Mouse (Mus musculus) large intestine, adult 2 months (tissue): ENCODE data around the gene Plppr3. TPM values are rescaled to one million over a fixed set of nuclear protein-coding genes. Genes with fewer than 3 reads are reported as not detected.

Experiments used
- DNase-seq: peaks from one replicate; pipeline ENCODE4 v3.0.0-alpha.2; 2012; ENCODE audit warnings: low read depth, low spot score
- WGBS: fragments of 180-500 bp; shearing (Covaris S2); methylation state at CpG from one replicate; pipeline ENCODE4 v1.1.7; 2018; 5-methylcytosine and 5-hydroxymethylcytosine counted together
- polyA plus RNA-seq: library from polyadenylated mRNA; depleted of rRNA; stranded (reverse); fragments of >200 nt; gene quantifications from 2 replicates; pipeline ENCODE4 v1.2.3, GENCODE M21; 2012

Plppr3 gene
- polyA plus RNA-seq, 1 experiment = 3.4 TPM

GRCm38 (mm10) chr10:79873313-79873712 lies 1.1 kb downstream of the Plppr3 start:
- no peak for DNase-seq
- WGBS = 23% methylated on average over 6 of the region's 6 CpGs

GRCm38 (mm10) chr10:79872862-79873261 lies 1.6 kb downstream of the Plppr3 start:
- DNase-seq = no peak
- WGBS = 43% methylated on average over 3 of the region's 3 CpGs

GRCm38 (mm10) chr10:79871845-79872244 lies 2.6 kb downstream of the Plppr3 start:
- DNase-seq = no peak
- WGBS = 60% methylated on average over 8 of the region's 8 CpGs

GRCm38 (mm10) chr10:79866601-79867000 lies 7.8 kb downstream of the Plppr3 start:
- WGBS = 76% methylated on average over 11 of the region's 11 CpGs

GRCm38 (mm10) chr10:79865801-79866295 lies 8.6 kb downstream of the Plppr3 start:
- no peak for DNase-seq
- 46% methylated on average over 19 of the region's 19 CpGs for WGBS

More at GRCm38 (mm10) chr10:79866601-79867000, 7.8 kb downstream of the Plppr3 start:
- DNase-seq = no peak

- WGBS = 40% methylated on average over 12 of the region's 12 CpGs
- no peak for DNase-seq
Measured at GRCm38 (mm10) chr10:79865189-79865601, 9.2 kb downstream of the Plppr3 start.

GRCm38 (mm10) chr10:79864351-79865188 lies 9.9 kb downstream of the Plppr3 start:
- WGBS = 47% methylated on average over 10 of the region's 10 CpGs
- no peak for DNase-seq

- DNase-seq = no peak
- WGBS = 60% methylated on average over 10 of the region's 10 CpGs
Measured at GRCm38 (mm10) chr10:79862925-79863324, 11.5 kb downstream of the Plppr3 start.

GRCm38 (mm10) chr10:79862049-79862788 lies 12.2 kb downstream of the Plppr3 start:
- DNase-seq = no peak
- WGBS = 59% methylated on average over 23 of the region's 23 CpGs

- WGBS = 37% methylated on average over 25 of the region's 25 CpGs
- DNase-seq = no peak
Measured at GRCm38 (mm10) chr10:79861230-79862048, 13.0 kb downstream of the Plppr3 start.

GRCm38 (mm10) chr10:79860079-79860911 lies 14.1 kb downstream of the Plppr3 start:
- 83% methylated on average over 26 of the region's 26 CpGs for WGBS
- no peak for DNase-seq

GRCm38 (mm10) chr10:79859116-79859515 lies 15.3 kb downstream of the Plppr3 start:
- no peak for DNase-seq
- WGBS = 56% methylated on average over 11 of the region's 11 CpGs

GRCm38 (mm10) chr10:79858416-79859074 lies 15.9 kb downstream of the Plppr3 start:
- WGBS = 20% methylated on average over 17 of the region's 17 CpGs
- no peak for DNase-seq

- 40% methylated on average over 2 of the region's 2 CpGs for WGBS
- no peak for DNase-seq
Measured at GRCm38 (mm10) chr10:79857894-79858293, 16.5 kb downstream of the Plppr3 start.

GRCm38 (mm10) chr10:79857452-79857811 lies 17.0 kb downstream of the Plppr3 start:
- 0% methylated on average over 4 of the region's 4 CpGs for WGBS
- DNase-seq = no peak

GRCm38 (mm10) chr10:79856704-79857451 lies 17.6 kb downstream of the Plppr3 start:
- 3% methylated on average over 7 of the region's 7 CpGs for WGBS
- DNase-seq = no peak

- 5% methylated on average over 6 of the region's 6 CpGs for WGBS
- DNase-seq = no peak
Measured at GRCm38 (mm10) chr10:79856280-79856679, 18.2 kb downstream of the Plppr3 start.
